Mouse (Mus musculus) kidney, adult 2 months (tissue): ENCODE measurements around the gene Il31ra. TPM values are rescaled to one million over a fixed set of nuclear protein-coding genes. Genes with fewer than 3 reads are reported as not detected.
"Not testable (repeated sequence)": the region's sequence is repeated elsewhere in the genome, so short reads cannot be mapped to it uniquely, and the experiment has no call there.

Source experiments
- DNase-seq: peaks from one replicate; pipeline ENCODE4 v3.0.0; 2021
- H3K27ac ChIP-seq: fragments of 200-500 bp; 2 replicates; pipeline ENCODE4 v1.5.1; 2012; ENCODE audit warnings: low read depth, low read length, control low read depth, inconsistent platforms; ENCODE audit not compliant: insufficient read depth
- H3K27me3 ChIP-seq: fragments of 200-500 bp; replicated peaks from 2 replicates; pipeline ENCODE4 v1.6.1; 2012; ENCODE audit warnings: mild to moderate bottlenecking, moderate library complexity, low read length, inconsistent platforms; ENCODE audit not compliant: control insufficient read depth, insufficient read depth
- H3K36me3 ChIP-seq: fragments of 200-500 bp; 2 replicates; pipeline ENCODE4 v1.6.1; 2012; ENCODE audit warnings: mild to moderate bottlenecking, moderate library complexity, low read length, inconsistent platforms; ENCODE audit not compliant: control insufficient read depth, insufficient read depth
- H3K4me1 ChIP-seq: fragments of 200-500 bp; 2 replicates; pipeline ENCODE4 v1.6.1; 2011; ENCODE audit warnings: low read length; ENCODE audit not compliant: control insufficient read depth, insufficient read depth
- H3K4me3 ChIP-seq: fragments of 200-500 bp; 2 replicates; pipeline ENCODE4 v1.5.1; 2011; ENCODE audit warnings: mild to moderate bottlenecking, low read depth, low read length, control low read depth; ENCODE audit not compliant: insufficient read depth
- CTCF ChIP-seq: fragments of 200-500 bp; conservative IDR thresholded peaks from 2 replicates; pipeline ENCODE4 v1.5.1; 2011; ENCODE audit warnings: low read depth, mild to moderate bottlenecking, control low read depth, low read length, moderate library complexity, mixed read lengths; ENCODE audit not compliant: insufficient read depth, insufficient read length
- POLR2A ChIP-seq: fragments of 200-500 bp; IDR thresholded peaks from one replicate; pipeline ENCODE4 v1.6.1; 2011; ENCODE audit warnings: low read depth, low read length, control low read depth
- WGBS: fragments of 180-500 bp; shearing (Covaris S2); methylation state at CpG from one replicate; pipeline ENCODE4 v1.1.7; 2018; 5-methylcytosine and 5-hydroxymethylcytosine counted together
- polyA plus RNA-seq: library from polyadenylated mRNA; depleted of rRNA; stranded (reverse); fragments of >200 nt; gene quantifications from 2 replicates; pipeline ENCODE4 v1.2.3, GENCODE M21; 2012; rRNA removed

The Il31ra gene
- 0.24 and 0.33 TPM in 2 replicates for polyA plus RNA-seq

GRCm38 (mm10) chr13:112594260-112594659 is at the start of gene Il31ra:
Il31ra (minus strand) TSS chr13:112594360.
- not testable (repeated sequence) for H3K36me3 ChIP-seq, DNase-seq, H3K4me3 ChIP-seq, H3K27me3 ChIP-seq, H3K4me1 ChIP-seq, H3K27ac ChIP-seq
- 97% methylated on average over 5 of the region's 8 CpGs for WGBS

- Histone ChIP-seq H3K4me1 (no peaks in the 10 kb centered on the region), H3K4me3 (no peak overlapping the region), H3K27ac (no peak overlapping the region), H3K36me3 (no peaks in the 10 kb centered on the region), H3K27me3 (no peaks in the 10 kb centered on the region)
- no peak for TF ChIP-seq POLR2A
- TF ChIP-seq CTCF: no peak
- WGBS: 86% methylated on average over 3 of the region's 3 CpGs
- no peak for DNase-seq
Observed at GRCm38 (mm10) chr13:112642897-112643296, 48.7 kb upstream of the Il31ra start.

- DNase-seq: no peak
- 81% methylated on average over 4 of the region's 4 CpGs for WGBS
- no peaks in the 10 kb centered on the region for H3K36me3 ChIP-seq
- no peak overlapping the region for H3K27ac ChIP-seq
- no peaks in the 10 kb centered on the region for H3K27me3 ChIP-seq
- no peak overlapping the region for H3K4me3 ChIP-seq
- TF ChIP-seq CTCF (no peak), POLR2A (no peak)
- H3K4me1 ChIP-seq: no peaks in the 10 kb centered on the region
Observed at GRCm38 (mm10) chr13:112639111-112639510, 45.0 kb upstream of the Il31ra start.

GRCm38 (mm10) chr13:112636498-112636897 is 42.3 kb upstream of the Il31ra start:
- TF ChIP-seq POLR2A (no peak), CTCF (no peak)
- Histone ChIP-seq H3K27ac (no peak overlapping the region), H3K36me3 (no peaks in the 10 kb centered on the region), H3K4me3 (no peak overlapping the region), H3K4me1 (no peaks in the 10 kb centered on the region), H3K27me3 (no peaks in the 10 kb centered on the region)
- WGBS: 57% methylated on average over 3 of the region's 3 CpGs
- no peak for DNase-seq

GRCm38 (mm10) chr13:112635174-112635837 is 41.1 kb upstream of the Il31ra start:
- WGBS: 73% methylated on average over 7 of the region's 7 CpGs
- no peaks in the 10 kb centered on the region for H3K4me1 ChIP-seq
- no peaks in the 10 kb centered on the region for H3K27me3 ChIP-seq
- no peak overlapping the region for H3K4me3 ChIP-seq
- H3K27ac ChIP-seq: no peak overlapping the region
- TF ChIP-seq CTCF: no peak
- TF ChIP-seq POLR2A: no peak
- no peaks in the 10 kb centered on the region for H3K36me3 ChIP-seq
- no peak for DNase-seq

GRCm38 (mm10) chr13:112625566-112625965 is 31.4 kb upstream of the Il31ra start:
- no peak for DNase-seq
- Histone ChIP-seq H3K27ac (no peak overlapping the region), H3K27me3 (no peaks in the 10 kb centered on the region), H3K36me3 (no peaks in the 10 kb centered on the region), H3K4me3 (no peak overlapping the region), H3K4me1 (no peaks in the 10 kb centered on the region)
- TF ChIP-seq CTCF (no peak), POLR2A (no peak)

- Histone ChIP-seq H3K4me3 (no peak overlapping the region), H3K4me1 (no peaks in the 10 kb centered on the region), H3K27me3 (no peaks in the 10 kb centered on the region), H3K36me3 (no peaks in the 10 kb centered on the region), H3K27ac (no peak overlapping the region)
- TF ChIP-seq POLR2A (no peak), CTCF (no peak)
- WGBS: 72% methylated on average over 3 of the region's 3 CpGs
- DNase-seq: no peak
Observed at GRCm38 (mm10) chr13:112624622-112625021, 30.5 kb upstream of the Il31ra start.
